Mouse (Mus musculus): ENCODE measurements around the gene Hnrnpll.

- no peak for TF ChIP-seq CTCF (IDR thresholded peaks at IDR 0.05; ENCODE audit: extremely low read depth, insufficient read depth, low read length)
- TF ChIP-seq POLR2A (IDR thresholded peaks at IDR 0.05; ENCODE audit: extremely low read depth, insufficient read depth, low read length), result no peak
Observed at GRCm38 (mm10) chr17:80088168-80088567, 26.0 kb upstream of the Hnrnpll start.

Data from cortical plate, adult 2 months (tissue).